Mouse (Mus musculus): ENCODE data around the gene Col15a1. TPM values are rescaled to one million over a fixed set of nuclear protein-coding genes. Genes with fewer than 3 reads are reported as not detected.

The Col15a1 gene
- polyA plus RNA-seq, 1 experiment = 15.7 TPM

GRCm38 (mm10) chr4:47352803-47353388 is 144.9 kb downstream of the Col15a1 start, which contains the start of gene Tgfbr1:
Gene Tgfbr1, plus strand, starts transcription at chr4:47353222.
- H3K36me3 ChIP-seq (ENCODE audit: control insufficient read depth, insufficient read depth, low read length) = no peaks in the 10 kb centered on the region
- no peak for TF ChIP-seq CTCF (IDR thresholded peaks at IDR 0.05; ENCODE audit: extremely low read depth, insufficient read length, insufficient replicate concordance, low read depth, low read length)
- peak; percentile 86; the same call in 1 of the 2 replicates for TF ChIP-seq POLR2A (IDR thresholded peaks at IDR 0.05; ENCODE audit: low read depth, low read length)
- peak within 1 kb of the TSS; percentile 98 for H3K4me3 ChIP-seq (ENCODE audit: low read depth, low read length)
- H3K27ac ChIP-seq (ENCODE audit: insufficient read depth, low read depth, low read length) = peak within 1 kb of the TSS; percentile 62
- no peaks in the 10 kb centered on the region; the same call in 1 of the 2 replicates for H3K27me3 ChIP-seq (ENCODE audit: control insufficient read depth, insufficient read depth, low read length)
- H3K4me1 ChIP-seq (ENCODE audit: control insufficient read depth, insufficient read depth, insufficient read length, low read length) = peaks cover 2% of the 10 kb centered on the region; the same call in 1 of the 2 replicates
- WGBS = 1% methylated on average over 62 of the region's 65 CpGs

- peak overlapping the region; percentile 62; the same call in 1 of the 2 replicates for H3K27ac ChIP-seq (ENCODE audit: insufficient read depth, low read depth, low read length)
- H3K27me3 ChIP-seq (ENCODE audit: control insufficient read depth, insufficient read depth, low read length) = no peaks in the 10 kb centered on the region; the same call in 1 of the 2 replicates
- peak overlapping the region; percentile 98 for H3K4me3 ChIP-seq (ENCODE audit: low read depth, low read length)
- 1% methylated on average over 68 of the region's 73 CpGs for WGBS
- no peaks in the 10 kb centered on the region for H3K36me3 ChIP-seq (ENCODE audit: control insufficient read depth, insufficient read depth, low read length)
- H3K4me1 ChIP-seq (ENCODE audit: control insufficient read depth, insufficient read depth, insufficient read length, low read length) = peaks cover 2% of the 10 kb centered on the region; the same call in 1 of the 2 replicates
- no peak for TF ChIP-seq CTCF (IDR thresholded peaks at IDR 0.05; ENCODE audit: extremely low read depth, insufficient read length, insufficient replicate concordance, low read depth, low read length)
- TF ChIP-seq POLR2A (IDR thresholded peaks at IDR 0.05; ENCODE audit: low read depth, low read length) = no peak
These were observed 145.6 kb downstream of the Col15a1 start for GRCm38 (mm10) chr4:47353416-47354111.

- Histone ChIP-seq H3K27me3 (ENCODE audit: control insufficient read depth, insufficient read depth, low read length) (no peaks in the 10 kb centered on the region; the same call in 1 of the 2 replicates), H3K36me3 (ENCODE audit: control insufficient read depth, insufficient read depth, low read length) (no peaks in the 10 kb centered on the region), H3K27ac (ENCODE audit: insufficient read depth, low read depth, low read length) (no peak overlapping the region), H3K4me1 (ENCODE audit: control insufficient read depth, insufficient read depth, insufficient read length, low read length) (peaks cover 2% of the 10 kb centered on the region; the same call in 1 of the 2 replicates), H3K4me3 (ENCODE audit: low read depth, low read length) (no peak overlapping the region)
- no peak for TF ChIP-seq POLR2A (IDR thresholded peaks at IDR 0.05; ENCODE audit: low read depth, low read length)
- TF ChIP-seq CTCF (IDR thresholded peaks at IDR 0.05; ENCODE audit: extremely low read depth, insufficient read length, insufficient replicate concordance, low read depth, low read length) = no peak
- WGBS = 41% methylated on average over 3 of the region's 3 CpGs
These were observed 146.3 kb downstream of the Col15a1 start for GRCm38 (mm10) chr4:47354304-47354703.

- no peaks in the 10 kb centered on the region for H3K36me3 ChIP-seq (ENCODE audit: control insufficient read depth, insufficient read depth, low read length)
- TF ChIP-seq POLR2A (IDR thresholded peaks at IDR 0.05; ENCODE audit: low read depth, low read length) (no peak), CTCF (IDR thresholded peaks at IDR 0.05; ENCODE audit: extremely low read depth, insufficient read length, insufficient replicate concordance, low read depth, low read length) (no peak)
- no peak overlapping the region for H3K4me3 ChIP-seq (ENCODE audit: low read depth, low read length)
These were observed 154.7 kb downstream of the Col15a1 start for GRCm38 (mm10) chr4:47362662-47363061.

More at GRCm38 (mm10) chr4:47362662-47363061, 154.7 kb downstream of the Col15a1 start:
- 61% methylated on average over 2 of the region's 2 CpGs for WGBS
- Histone ChIP-seq H3K27me3 (ENCODE audit: control insufficient read depth, insufficient read depth, low read length) (no peaks in the 10 kb centered on the region), H3K4me1 (ENCODE audit: control insufficient read depth, insufficient read depth, insufficient read length, low read length) (no peaks in the 10 kb centered on the region; the same call in 1 of the 2 replicates), H3K27ac (ENCODE audit: insufficient read depth, low read depth, low read length) (no peak overlapping the region)

Other genes starting within 250 kb of the Col15a1 start
- gene Gabbr2, start 216.3 kb upstream of the Col15a1 start, polyA plus RNA-seq (2012; rRNA removed) = 0.06 and 0.74 TPM in 2 replicates
- 2.5 and 3.0 TPM in 2 replicates for gene Anks6, start 150.7 kb upstream of the Col15a1 start, polyA plus RNA-seq (2012; rRNA removed)
- gene Galnt12, start 116.3 kb upstream of the Col15a1 start, polyA plus RNA-seq (2012; rRNA removed) = 18.0 and 28.3 TPM in 2 replicates
- 0.84 and 1.7 TPM in 2 replicates for gene Tgfbr1, start 145.1 kb downstream of the Col15a1 start, polyA plus RNA-seq (2012; rRNA removed)